Mouse (Mus musculus): ENCODE results near the gene Maml3. TPM values are rescaled to one million over a fixed set of nuclear protein-coding genes. Genes with fewer than 3 reads are reported as not detected.

Maml3 gene
- total RNA-seq, 2 experiments from 2014 or later, result 10.3 to 10.9 TPM

GRCm38 (mm10) chr3:51695713-51696112 lies 409.2 kb downstream of the Maml3 start:
- no peak for TF ChIP-seq CTCF (IDR thresholded peaks at IDR 0.05)
- Histone ChIP-seq H3K4me3 (no peak overlapping the region), H3K27ac (no peak overlapping the region)
- no peak for DNase-seq (ENCODE audit: extremely low spot score in 1 of 2, low spot score in 2 of 2)
- intact Hi-C loops (cut with DNase I), result no loop called here

DNA sequence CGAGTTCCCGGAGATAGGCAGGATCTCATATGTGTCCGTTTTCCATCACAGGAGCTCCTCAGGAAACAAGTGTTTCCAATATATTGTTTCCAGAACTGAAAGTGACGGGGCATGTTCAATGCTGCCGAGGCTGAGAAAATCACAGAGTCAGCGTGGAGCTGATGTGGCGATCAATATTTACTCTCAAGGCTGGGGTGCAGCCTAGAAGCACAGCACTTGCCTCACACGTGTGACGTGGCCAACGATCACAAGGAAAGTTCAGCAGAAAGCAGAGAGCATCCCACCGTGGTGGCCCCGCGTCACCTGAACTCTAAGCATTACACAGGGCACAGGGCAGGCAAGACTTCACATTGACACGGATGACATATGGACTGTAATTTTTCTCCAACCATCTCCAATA lies 410.3 kb downstream of the Maml3 start:
- DNase-seq (ENCODE audit: extremely low spot score in 1 of 2, low spot score in 2 of 2), result no peak
- intact Hi-C loops (cut with DNase I), result no loop called here
- no peak overlapping the region for H3K4me3 ChIP-seq
- TF ChIP-seq CTCF (IDR thresholded peaks at IDR 0.05), result no peak
- no peak overlapping the region for H3K27ac ChIP-seq

DNA sequence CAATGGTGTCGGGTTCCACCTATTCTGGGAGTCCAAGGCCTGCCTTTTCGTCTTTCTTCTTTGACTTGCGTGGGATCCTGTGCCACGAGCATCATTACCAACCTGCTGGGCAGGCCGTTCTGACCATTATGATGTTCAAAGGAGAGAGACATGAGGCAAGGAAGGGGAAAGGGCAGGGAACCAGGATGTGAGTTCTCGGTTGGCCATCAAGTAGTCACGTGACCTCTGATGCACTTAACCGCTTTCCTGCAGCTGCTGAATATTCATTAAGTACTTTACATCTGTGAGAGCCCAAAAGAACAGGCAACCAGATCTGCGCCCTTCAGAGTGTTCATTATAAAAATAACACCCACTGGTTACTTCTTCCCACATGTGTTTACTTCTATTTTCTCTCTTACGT lies 411.7 kb downstream of the Maml3 start:
- no peak for TF ChIP-seq CTCF (IDR thresholded peaks at IDR 0.05)
- DNase-seq (ENCODE audit: extremely low spot score in 1 of 2, low spot score in 2 of 2), result no peak
- H3K4me3 ChIP-seq, result no peak overlapping the region
- H3K27ac ChIP-seq, result no peak overlapping the region
- intact Hi-C loops (cut with DNase I), result no loop called here

DNA sequence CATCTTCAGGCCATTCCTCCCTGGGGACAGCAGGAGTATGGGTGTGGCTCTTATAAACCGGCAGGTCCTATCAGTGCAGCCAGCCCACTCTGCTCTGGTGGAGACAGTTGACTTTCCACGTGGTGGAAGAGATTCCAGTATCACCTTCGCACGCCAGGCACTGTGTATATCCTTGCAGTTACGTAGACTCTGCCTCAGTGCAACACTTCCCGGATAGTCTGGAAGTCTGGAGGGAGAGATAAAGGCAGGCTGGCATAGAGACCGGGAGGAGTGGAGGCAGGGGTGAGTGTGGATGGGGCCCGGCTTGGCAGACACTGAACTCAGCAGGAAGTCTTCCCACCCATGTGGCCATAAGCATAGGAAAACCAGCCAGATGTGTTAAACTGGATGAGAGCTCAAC lies 416.2 kb downstream of the Maml3 start:
- no peak for TF ChIP-seq CTCF (IDR thresholded peaks at IDR 0.05)
- H3K27ac ChIP-seq, result no peak overlapping the region
- no peak overlapping the region for H3K4me3 ChIP-seq
- intact Hi-C loops (cut with DNase I), result no loop called here
- no peak for DNase-seq (ENCODE audit: extremely low spot score in 1 of 2, low spot score in 2 of 2)

DNA sequence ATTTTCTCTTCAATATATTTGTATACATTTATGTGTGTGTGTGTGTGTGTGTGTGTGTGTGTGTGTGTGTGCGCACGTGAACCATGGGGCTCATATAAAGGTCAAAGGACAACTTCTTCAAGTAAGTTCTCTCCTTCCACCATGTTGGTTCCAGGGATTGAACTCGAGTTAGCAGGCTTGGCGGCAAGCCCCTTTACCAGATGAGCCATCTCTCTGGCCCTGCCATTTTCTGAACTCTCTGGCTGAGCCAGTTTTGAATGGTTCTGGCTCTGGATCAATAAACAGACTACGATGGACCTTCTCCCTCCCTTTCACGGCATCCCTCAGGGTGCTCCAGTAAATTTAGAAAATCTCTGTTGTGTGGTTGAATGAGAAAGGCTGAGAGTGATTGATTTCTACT lies 418.1 kb downstream of the Maml3 start:
- Histone ChIP-seq H3K27ac (no peak overlapping the region), H3K4me3 (no peak overlapping the region)
- intact Hi-C loops (cut with DNase I), result no loop called here

DNA sequence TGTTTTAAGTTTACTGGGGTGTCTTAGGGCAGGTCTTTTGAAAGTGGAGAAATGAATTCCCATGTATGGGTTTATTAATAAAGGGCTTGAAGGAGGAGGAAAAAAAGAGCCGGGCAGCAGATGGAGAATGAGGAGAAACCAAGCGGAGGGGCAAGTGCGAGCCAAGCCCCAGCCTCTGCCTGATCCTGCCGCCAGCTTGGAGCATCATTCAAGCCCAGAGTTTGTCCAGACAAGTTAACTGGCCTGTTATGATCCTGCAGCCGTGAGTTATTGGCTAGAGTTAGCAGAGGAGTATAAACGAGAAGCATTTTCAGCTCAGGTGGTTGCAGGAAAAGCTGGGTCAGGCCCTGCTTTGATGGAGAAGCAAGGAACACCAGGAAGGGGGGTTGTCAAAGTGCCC lies 418.6 kb downstream of the Maml3 start:
- no peak overlapping the region for H3K27ac ChIP-seq
- DNase-seq (ENCODE audit: extremely low spot score in 1 of 2, low spot score in 2 of 2), result no peak
- intact Hi-C loops (cut with DNase I), result no loop called here
- no peak for TF ChIP-seq CTCF (IDR thresholded peaks at IDR 0.05)
- H3K4me3 ChIP-seq, result no peak overlapping the region

More for the DNA sequence above, 418.1 kb downstream of the Maml3 start:
- no peak for TF ChIP-seq CTCF (IDR thresholded peaks at IDR 0.05)
- no peak for DNase-seq (ENCODE audit: extremely low spot score in 1 of 2, low spot score in 2 of 2)

DNA sequence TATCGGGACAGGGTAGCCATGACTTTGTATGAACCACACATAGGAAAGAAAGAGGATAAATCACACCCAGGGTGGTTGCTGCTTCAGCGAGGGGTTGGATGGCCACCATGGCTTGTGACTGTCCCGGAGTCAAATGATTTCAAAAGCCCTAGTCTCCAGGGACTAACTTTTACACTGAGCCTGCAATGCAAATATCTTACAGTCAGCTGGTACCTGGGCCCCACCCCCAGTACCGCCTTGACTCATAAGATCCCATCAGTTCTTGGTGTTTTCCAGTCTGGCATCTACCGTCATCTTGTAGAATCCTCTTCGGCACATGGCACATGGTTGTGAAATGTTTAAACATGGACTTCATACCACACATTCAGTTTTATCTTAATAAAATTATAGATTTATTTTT lies 419.3 kb downstream of the Maml3 start:
- intact Hi-C loops (cut with DNase I), result no loop called here
- no peak for TF ChIP-seq CTCF (IDR thresholded peaks at IDR 0.05)
- DNase-seq (ENCODE audit: extremely low spot score in 1 of 2, low spot score in 2 of 2), result no peak
- Histone ChIP-seq H3K4me3 (no peak overlapping the region), H3K27ac (no peak overlapping the region)

DNA sequence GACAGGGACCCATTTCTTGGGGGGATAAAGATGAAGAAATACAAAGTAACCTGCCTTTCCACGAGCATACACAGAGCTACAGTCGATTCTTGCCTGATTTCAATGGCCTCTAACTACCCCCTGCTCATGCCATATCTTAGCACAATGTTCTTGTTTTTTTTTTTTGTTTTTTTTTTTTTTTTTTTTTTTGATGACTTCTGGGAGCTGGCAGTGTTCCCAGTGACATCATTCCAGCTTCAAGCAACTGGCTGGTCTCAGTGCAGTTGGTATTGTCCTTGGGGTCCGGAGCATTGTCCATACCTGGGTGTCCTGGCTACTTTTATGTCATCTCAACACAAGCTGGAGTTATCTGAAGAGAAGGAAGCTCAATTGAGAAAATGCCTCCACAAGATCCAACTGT lies 429.9 kb downstream of the Maml3 start:
- no peak for DNase-seq (ENCODE audit: extremely low spot score in 1 of 2, low spot score in 2 of 2)
- no peak for TF ChIP-seq CTCF (IDR thresholded peaks at IDR 0.05)
- intact Hi-C loops (cut with DNase I), result no loop called here
- Histone ChIP-seq H3K4me3 (no peak overlapping the region), H3K27ac (no peak overlapping the region)

DNA sequence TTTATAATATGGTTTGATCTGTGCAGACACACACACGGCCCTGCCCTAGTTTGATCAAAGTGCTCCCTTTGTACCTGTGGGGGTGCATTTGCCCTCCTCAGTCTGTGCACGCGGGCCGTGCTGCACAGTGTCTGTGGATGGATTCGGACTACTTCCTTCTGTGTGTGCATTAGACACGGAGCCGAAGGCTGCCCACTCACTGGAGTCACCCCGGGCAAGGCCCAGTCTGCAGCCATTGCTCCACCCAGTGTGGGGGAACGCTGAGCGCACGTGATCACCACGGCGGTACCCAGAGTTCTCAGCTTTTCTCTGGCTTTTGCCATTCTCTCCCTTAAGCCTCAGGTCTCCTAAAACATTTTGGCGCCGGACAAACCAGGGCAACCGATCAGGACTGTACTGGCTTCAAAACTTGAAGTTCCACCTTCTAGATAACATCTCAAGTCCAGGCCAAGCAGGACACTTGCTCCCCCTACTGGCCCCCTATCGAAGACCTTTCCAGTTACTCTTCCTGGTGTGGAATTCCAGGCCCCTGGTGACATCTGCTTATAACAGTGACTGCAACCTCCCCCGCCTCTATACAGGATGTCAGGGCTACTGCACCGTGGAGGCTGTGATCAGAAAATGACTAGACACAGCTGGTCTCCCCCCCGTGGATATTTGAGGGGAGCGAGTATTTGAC lies 431.3 kb downstream of the Maml3 start:
- peak; percentile 23 to 28 for DNase-seq (ENCODE audit: extremely low spot score in 1 of 2, low spot score in 2 of 2)
- peak; percentile 66 for TF ChIP-seq CTCF (IDR thresholded peaks at IDR 0.05)
- Histone ChIP-seq H3K27ac (no peak overlapping the region), H3K4me3 (no peak overlapping the region)
- intact Hi-C loops (cut with DNase I), result no loop called here

DNA sequence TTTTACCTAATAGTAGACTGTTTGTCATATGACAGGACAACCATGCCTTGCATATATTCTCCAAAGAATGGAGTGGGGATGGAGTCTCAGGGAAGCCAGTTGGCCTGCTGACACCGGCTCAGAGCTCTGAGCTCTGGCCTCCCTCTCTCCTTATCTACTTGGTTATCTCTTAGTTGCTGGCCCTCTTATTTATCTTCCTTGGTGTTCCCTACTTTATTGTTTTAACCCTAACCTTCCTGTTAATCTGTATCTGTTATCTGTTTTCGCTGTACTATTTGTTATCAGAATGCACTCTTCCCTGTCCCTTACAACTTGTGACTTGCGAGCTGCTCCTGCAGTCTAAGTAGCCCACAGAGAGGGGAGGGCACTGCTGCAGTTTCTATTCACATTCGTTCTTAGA lies 432.2 kb downstream of the Maml3 start:
- DNase-seq (ENCODE audit: extremely low spot score in 1 of 2, low spot score in 2 of 2), result no peak
- Histone ChIP-seq H3K4me3 (no peak overlapping the region), H3K27ac (no peak overlapping the region)
- TF ChIP-seq CTCF (IDR thresholded peaks at IDR 0.05), result no peak
- intact Hi-C loops (cut with DNase I), result no loop called here

DNA sequence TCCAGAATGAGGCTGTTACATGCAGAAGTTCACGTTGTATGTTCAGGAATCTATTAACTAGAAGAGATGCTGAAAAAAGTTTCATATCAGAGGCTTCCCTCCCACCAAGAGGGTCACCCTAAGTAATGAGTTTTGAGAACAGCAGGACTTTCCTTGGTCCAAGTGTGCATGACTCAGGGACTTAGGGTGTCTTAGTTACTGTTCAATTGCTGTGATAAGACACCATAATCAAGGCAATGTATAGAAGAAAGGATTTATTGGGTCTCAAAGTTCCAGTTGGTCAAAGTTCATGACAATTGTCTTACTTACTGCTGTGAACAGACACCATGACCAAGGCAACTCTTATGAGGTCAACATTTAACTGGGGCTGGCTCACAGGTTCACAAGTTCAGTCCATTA lies 433.8 kb downstream of the Maml3 start:
- TF ChIP-seq CTCF (IDR thresholded peaks at IDR 0.05), result no peak
- intact Hi-C loops (cut with DNase I), result no loop called here
- no peak for DNase-seq (ENCODE audit: extremely low spot score in 1 of 2, low spot score in 2 of 2)
- no peak overlapping the region for H3K4me3 ChIP-seq
- H3K27ac ChIP-seq, result no peak overlapping the region

- Histone ChIP-seq H3K4me3 (no peak overlapping the region), H3K27ac (no peak overlapping the region)
- intact Hi-C loops (cut with DNase I), result no loop called here
- no peak for DNase-seq (ENCODE audit: extremely low spot score in 1 of 2, low spot score in 2 of 2)
- no peak for TF ChIP-seq CTCF (IDR thresholded peaks at IDR 0.05)
Measured at GRCm38 (mm10) chr3:51670414-51671070, 434.3 kb downstream of the Maml3 start.

- Histone ChIP-seq H3K27ac (no peak overlapping the region), H3K4me3 (no peak overlapping the region)
- TF ChIP-seq CTCF (IDR thresholded peaks at IDR 0.05), result no peak
- intact Hi-C loops (cut with DNase I), result no loop called here
- DNase-seq (ENCODE audit: extremely low spot score in 1 of 2, low spot score in 2 of 2), result no peak
Measured at GRCm38 (mm10) chr3:51668607-51669006, 436.3 kb downstream of the Maml3 start.
